Mouse (Mus musculus) colon, adult 2 months (tissue): ENCODE data around the gene Trim37. TPM values are rescaled to one million over a fixed set of nuclear protein-coding genes. Genes with fewer than 3 reads are reported as not detected.

Experiments
- polyA plus RNA-seq: library from polyadenylated mRNA; depleted of rRNA; stranded (reverse); fragments of >200 nt; gene quantifications from 2 replicates; pipeline ENCODE4 v1.2.3, GENCODE M21; 2012; rRNA removed

Gene Trim37
- 1.8 and 3.0 TPM in 2 replicates for polyA plus RNA-seq

DNA sequence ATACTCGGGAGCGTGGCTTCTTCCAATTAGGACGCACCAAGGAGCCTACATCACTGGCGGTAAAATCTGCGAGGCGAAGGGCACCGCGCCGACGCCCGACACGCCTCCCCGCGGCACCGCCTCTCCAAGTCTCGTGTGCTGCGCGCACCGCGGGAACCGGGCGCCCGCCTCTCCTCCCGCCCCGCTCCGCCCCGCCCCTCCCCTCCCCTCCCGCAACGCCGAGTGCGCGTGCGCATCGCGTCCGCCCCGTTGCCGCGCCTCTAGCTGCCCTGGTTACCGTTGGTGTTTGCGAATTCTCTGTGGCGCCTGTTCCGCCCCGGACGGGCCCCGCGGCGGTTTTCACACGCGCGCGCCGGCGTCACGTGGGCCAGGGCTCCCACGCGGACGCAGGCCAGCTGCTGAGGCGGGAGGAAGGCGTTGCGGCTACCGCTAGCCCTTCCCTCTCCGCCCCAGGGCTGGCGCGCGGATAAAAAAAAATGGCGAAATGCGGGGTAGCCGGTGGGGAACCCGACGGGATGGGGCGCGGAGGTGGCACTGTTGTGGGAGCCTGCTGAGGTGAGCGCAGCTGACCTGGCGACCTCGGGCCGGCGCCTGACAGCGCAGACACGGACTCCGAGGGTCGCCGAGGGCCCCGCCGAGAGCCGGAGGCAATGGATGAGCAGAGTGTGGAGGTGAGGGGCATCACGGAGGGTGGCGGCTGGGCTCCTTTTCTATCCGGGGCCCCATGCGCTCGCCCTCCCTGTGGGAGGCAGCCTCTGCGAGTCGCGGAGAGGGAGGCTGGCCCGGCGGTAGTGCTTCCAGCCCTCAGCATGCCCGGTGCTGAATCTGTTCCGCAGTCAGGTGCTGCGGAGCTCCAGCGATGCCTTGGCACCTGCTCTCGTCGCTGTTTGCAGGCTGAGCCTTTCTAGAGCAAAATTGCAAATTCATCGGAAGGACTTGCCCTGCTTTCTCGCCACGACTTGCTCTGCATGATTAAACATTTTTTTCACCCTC lies at the start of gene Trim37:
TSS of gene Trim37 (plus strand) at position 254 of the 993 bp plus-strand sequence.

GRCm38 (mm10) chr11:87086290-87086984 lies 40.4 kb upstream of the Trim37 start, which contains the start of gene Smg8:
Smg8 (minus strand) TSS chr11:87086774.

GRCm38 (mm10) chr11:87108409-87108754 lies 18.5 kb upstream of the Trim37 start, which contains the start of gene Prr11:
Prr11 (minus strand) TSS chr11:87108708.

GRCm38 (mm10) chr11:87108755-87109518 lies 17.9 kb upstream of the Trim37 start, which contains the start of gene Ska2:
Ska2 (plus strand) TSS chr11:87109234.

Other genes starting within 250 kb of the Trim37 start
- gene Ypel2, start 133.4 kb upstream of the Trim37 start, polyA plus RNA-seq = 6.6 and 6.7 TPM in 2 replicates
- gene Gdpd1, start 53.0 kb upstream of the Trim37 start, polyA plus RNA-seq = 29.9 and 32.6 TPM in 2 replicates
- 4.1 and 4.4 TPM in 2 replicates for gene Smg8, start 40.3 kb upstream of the Trim37 start, polyA plus RNA-seq
- gene Prr11, start 18.4 kb upstream of the Trim37 start, polyA plus RNA-seq = 0.60 and 0.81 TPM in 2 replicates
- gene Ska2, start 17.8 kb upstream of the Trim37 start, polyA plus RNA-seq = 1.2 TPM in 2 replicates
- gene Ppm1e, start 231.9 kb downstream of the Trim37 start, polyA plus RNA-seq = 0.86 and 0.87 TPM in 2 replicates